Mouse (Mus musculus) hindlimb bud, embryonic 11.5 days (tissue): ENCODE data around the gene Sh2d3c.

ENCODE experiments used
- DNase-seq: peaks from one replicate; pipeline ENCODE4 v3.0.0-alpha.2; 2012; ENCODE audit warnings: low read depth, low spot score; ENCODE audit errors: extremely low spot score

Sh2d3c gene

DNA sequence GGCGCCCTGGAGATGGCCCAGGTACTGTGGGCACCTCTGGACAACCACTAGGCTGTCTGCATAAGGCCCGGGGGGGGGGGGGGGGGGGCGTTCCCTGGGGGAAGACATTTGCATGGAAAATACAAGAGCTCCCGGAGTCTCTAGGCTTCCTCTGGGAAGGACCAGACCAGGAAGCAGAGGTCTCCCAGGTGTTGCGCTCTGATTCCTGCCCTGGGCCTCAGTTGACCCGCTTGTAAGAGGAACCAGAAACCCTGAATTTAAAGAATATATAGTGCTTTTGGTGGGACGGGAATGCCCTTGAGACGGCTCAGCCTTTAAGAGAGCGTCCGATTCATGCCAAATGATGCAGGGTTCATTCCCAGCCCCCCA lies 30.8 kb downstream of the Sh2d3c start:
- DNase-seq = no peak

DNA sequence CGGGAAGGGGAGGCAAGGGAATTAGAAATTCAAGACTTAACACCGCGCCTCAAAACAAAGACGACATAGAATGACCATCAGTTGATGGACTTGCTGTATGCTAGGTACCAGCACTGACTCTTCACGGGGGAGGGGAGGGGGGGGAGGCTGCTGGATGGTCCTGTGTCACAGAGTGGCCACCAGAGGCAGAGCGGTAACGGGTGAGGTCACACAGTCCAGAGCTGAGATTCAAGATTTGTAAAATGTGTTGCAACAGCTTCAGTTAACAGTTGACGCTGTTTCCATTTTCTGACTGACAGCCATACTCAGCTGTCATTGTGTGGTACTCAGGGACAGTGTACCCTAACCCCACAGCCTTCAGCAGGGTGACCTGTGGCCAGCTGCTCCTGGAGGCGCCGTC lies 31.3 kb downstream of the Sh2d3c start:
- no peak for DNase-seq

DNA sequence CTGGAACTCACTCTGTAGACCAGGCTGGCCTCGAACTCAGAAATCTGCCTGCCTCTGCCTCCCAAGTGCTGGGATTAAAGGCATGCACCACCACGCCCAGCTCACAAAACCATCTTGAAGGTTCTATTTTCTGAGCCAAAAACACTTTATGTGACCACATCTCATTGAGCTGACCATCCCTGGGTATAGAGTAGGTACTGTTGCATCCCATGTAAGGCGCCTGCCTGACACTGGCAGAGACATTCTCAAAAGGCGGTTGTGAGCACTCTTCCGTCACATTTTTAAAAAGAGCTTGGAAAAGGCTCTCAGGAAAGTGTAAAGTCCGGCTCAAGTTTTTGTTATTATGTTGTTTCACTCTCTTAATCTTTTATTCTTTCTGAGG lies 35.8 kb downstream of the Sh2d3c start:
- no peak for DNase-seq

DNA sequence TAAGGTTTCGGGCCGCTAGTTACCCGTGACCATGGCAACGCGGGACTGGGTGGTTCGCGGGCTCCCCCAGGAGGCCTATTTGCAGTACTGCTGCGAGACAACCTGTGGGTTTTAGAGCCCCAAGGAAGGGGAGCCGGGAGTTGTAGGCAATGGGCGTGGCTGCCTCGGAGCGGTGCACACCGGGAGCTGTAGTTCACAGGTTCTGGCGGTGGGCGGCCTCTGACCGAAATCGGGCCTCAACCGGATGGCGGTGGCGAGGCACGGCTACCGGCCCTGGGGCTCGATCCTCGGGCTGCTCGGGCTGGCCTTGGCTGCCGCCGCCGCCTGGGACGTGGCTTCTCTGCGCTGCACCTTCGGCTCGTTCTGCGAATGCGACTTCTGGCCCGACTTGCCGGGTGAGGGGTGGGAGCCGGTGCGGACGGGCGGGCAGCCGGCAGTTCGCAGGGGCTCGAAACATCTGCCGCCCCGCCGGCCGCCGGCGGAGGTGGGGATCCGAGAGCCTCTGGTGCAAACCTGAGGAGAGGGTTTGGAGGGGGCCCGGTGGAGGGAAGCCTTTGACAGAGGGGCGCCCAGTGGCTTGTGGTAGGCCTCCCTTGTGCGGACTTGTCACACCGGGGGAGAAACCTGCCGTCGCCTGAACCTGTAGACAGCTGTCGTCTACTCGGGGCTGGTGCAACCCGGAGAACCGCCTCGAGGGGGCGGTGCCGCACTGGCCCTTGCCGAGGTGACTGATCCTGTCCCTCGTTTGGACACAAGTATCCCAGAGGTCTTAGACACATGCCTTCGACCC lies 36.4 kb downstream of the Sh2d3c start, which contains the start of gene Tor2a:
TSS of gene Tor2a (plus strand) at position 179 of the 790 bp plus-strand sequence.
- DNase-seq = peak; percentile 85

GRCm38 (mm10) chr2:32758503-32758902 lies 37.6 kb downstream of the Sh2d3c start:
- no peak for DNase-seq

- no peak for DNase-seq
Observed at GRCm38 (mm10) chr2:32759001-32759400, 38.1 kb downstream of the Sh2d3c start.

DNA sequence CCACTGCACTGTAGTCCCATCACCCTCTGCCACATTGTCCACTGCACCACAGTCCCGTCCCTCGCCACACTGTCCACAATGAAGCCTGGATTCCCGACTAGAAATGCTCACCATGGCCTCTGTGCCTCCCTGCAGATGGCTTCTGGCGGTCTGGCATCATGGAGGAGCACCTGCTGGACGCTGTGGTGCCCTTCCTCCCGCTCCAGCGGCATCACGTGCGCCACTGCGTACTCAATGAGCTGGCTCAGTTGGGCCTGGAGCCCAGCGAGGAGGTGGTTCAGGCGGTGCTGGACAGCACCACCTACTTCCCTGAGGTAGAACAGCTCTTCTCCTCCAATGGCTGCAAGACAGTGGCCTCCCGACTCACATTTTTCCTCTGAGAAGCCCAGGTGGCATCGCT lies 40.5 kb downstream of the Sh2d3c start:
- no peak for DNase-seq

- DNase-seq = no peak
Observed at GRCm38 (mm10) chr2:32761859-32762258, 41.0 kb downstream of the Sh2d3c start.

DNA sequence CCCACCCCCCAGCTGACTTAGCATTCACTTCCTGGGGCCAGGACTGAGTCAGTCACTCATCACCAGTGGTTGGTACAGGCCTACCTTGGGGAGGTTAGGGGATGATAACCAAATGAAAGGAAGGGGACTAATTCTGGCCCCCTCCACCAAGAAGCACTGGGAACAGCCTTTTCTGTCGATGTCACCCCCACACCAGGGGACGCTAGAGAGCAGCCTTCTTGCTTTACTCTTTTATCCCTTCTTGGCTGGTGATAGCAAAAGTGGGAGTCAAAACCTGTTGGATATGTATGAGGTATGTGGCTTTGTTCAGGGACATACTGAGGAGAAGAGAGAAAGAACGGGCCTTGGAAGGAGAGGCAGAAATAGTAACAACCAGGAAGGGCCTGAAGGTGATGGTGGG lies 42.5 kb downstream of the Sh2d3c start:
- DNase-seq = no peak

DNA sequence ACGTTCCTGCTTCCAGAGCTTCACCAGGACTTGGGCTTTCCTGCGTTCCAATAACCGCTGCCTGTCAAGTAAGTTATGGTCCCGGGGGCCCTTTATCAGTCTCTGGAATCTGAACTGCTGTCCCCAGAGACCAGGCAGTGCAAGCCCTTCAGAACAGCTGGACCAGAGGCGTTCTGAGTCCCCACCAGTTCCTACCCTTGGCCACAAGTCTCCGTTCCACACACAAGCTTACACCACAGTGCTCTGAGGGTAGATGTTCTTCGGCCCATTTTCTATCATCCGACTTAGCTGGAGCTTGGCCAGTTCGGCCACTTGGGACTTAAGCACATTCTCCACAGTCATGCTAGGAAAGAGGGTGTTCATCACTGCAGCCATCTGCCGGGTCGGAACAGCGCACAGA lies 46.4 kb downstream of the Sh2d3c start:
- no peak for DNase-seq

DNA sequence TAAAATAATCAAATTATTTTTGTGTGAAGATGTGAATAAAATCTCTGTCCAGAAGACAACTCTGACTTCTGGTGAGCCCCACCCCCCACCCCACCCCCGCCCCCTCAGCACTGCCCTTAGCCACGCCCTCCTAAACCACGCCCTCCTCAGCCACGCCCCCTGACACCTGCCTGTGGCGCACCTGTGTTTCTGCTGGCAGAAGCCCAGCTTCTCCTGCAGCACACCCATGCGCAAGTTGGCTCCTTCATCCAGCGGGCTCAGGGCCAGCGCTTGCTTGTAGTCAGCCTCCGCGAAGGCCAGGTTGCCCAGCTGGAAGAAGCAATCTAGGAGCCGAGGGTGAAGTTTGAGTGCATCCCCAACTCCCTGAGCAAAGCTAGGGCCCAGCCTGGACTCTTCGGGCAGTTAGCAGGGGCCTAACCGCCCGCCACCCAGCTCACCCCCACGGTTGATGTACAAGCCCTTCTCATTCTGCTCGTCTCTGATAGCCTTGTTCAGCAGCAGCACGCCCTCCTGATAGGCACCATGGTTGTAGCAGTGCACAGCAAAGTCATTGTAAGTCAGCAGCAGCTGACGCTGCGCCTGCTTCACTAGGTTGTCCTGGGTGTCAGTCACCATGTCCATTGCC lies 47.9 kb downstream of the Sh2d3c start:
- DNase-seq = no peak

DNA sequence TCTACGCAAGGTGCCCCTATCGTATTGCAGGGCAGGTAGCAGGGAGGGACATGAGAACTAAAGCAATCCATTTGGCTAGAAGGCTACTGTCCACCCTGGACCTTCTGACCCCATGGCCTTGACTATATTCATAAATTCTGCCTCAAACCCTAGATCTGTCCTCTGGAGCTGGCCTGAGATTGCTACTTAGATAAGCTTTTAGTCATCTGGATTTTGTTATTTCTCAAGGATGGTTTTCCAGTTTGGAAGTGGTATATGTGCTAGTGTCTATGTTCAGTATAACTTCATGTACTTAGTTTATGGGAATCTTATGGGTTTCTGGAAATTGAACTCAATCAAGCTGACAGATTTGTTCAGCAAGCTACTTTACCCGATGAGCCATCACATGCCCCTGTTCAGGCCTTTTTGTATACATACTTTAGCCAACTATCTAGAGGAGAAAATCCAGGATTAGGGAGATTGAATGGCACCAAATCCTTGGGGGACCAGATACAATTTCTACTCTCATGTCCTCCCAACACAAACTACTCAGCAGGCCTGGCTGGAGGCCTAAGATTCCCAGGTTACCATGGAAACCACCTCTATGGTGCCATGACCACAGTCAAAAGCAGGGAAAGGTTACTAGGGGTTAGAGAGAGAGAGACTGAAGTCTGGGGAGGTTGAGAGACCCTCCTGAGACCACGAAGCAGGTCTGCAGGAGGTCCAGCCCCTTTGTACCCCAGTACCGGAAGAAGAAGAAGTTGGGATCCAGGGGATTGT lies 48.7 kb downstream of the Sh2d3c start:
- no peak for DNase-seq

DNA sequence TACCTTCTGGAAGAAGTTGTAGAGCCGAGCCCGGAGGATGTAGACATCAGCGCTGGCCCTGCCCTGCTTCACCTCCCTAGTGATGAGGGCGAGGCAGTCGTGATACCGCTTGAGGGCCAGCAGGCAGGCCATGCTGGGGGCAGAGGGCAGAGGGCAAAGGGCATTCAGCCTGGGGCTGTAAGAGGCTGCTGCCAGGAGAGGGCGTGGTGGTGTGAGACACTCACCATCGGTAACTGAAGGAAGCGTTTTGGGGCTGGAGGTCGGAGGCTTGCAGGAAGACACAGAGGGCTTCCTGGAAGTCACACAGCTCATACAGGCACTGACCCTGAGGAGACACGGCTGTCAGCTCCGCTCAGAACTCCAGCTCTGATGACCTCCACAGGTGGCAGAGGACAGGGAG lies 51.0 kb downstream of the Sh2d3c start:
- no peak for DNase-seq

DNA sequence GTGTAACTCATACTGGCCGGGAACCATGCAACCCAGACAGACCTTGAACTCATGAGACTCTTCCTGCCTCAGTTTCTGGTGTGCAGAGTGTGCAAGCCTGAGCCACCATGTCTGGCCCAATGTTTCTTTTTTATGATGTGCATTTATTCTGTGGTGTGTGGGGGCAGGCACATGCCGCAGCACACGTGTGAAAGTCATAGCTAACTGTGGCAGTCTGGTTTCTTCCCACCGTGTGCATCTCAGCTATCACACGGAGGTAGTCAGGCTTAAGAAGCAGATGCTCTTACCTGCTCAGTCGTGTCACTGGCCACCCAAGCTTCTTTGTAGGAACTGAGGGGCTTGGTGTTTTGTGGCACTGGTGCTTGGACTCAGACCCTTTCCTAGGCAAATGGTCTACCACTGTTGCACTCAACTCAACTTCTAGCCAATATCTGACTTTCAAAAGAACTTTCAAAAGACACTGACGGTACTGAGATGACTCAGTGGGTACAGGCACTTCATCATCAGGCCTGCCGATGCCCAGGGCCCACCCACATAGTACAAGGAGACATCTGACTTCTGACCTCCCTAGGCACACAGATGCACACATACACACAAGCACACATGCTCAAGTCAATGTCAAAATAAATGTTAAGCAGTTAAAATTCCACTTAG lies 51.9 kb downstream of the Sh2d3c start:
- DNase-seq = no peak

DNA sequence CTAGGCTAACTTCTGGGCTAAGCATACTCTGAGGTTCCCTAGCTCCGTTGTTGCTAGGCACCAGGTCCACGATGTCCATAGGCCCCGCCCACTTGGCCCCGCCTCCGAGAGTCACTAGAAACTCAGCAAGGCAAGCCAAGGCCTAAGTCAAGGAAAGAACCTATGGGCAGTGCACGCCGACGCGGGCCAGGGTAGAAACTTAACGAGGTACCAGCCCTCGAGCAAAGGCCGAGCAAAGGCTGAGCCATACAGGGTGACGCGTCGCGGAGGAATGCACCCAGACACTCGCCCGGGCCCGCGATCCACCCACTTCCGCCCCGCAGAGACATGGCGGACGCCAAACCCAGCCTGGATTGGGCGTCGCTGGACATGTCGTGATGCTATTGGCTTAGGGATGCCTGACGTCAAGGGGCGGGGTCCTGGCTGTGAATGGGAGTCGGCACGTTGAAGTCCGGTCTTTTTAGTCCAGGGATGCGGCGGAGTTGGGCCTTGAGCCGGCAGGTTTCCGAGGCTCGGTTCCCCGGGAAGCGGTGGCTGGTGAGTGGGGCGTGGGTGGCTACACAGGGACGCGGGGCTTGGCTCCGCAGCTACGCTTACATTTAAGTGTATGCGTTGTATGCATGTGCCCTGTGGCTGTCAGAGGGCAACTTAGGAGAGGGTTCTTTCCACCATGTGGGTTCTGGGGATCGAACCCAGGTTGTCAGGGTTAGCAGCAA lies 54.7 kb downstream of the Sh2d3c start, which contains the start of the genes Ttc16 and Ptrh1:
TSS of gene Ttc16 (minus strand) at position 275 of the 716 bp plus-strand sequence.
TSS of gene Ptrh1 (plus strand) at position 428 of the 716 bp plus-strand sequence.
- DNase-seq = peak; percentile 77

DNA sequence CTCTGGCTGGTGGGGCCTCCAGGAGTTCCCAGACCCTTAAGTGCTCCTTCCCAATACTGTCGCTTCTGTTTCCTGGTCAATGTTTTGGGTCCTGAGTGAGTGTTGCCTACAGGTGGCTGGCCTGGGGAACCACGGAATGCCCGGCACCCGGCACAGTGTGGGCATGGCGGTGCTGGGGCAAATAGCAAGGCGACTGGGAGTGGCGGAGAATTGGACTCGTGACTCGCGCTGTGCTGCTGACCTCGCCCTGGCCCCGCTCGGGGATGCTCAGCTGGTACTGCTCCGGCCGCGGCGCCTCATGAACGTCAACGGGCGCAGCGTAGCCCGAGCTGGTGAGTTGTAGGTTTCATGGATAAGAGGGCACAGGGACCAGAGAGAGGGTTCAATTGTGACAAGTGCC lies 55.3 kb downstream of the Sh2d3c start:
- DNase-seq = no peak

GRCm38 (mm10) chr2:32778081-32778480 lies 57.2 kb downstream of the Sh2d3c start:
- DNase-seq = no peak

DNA sequence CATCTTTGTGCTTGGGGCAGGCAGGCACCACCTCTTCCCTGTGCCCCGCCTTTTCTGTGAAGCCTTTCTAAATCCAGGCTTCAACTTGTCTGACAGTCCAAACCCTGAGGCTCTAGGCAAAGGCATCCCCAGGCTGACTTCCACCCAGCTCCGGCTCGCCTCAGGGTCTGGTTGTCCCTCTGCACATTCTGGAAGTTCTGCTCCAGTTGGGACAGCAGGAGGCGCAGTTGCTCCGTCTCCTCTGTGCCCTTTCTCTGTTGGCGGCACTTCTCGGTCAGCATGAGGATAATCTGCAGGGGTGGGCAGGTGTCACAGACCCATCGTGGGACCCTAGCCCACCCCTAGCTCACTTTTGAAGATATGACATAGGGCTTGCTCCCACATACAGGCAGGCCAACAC lies 58.3 kb downstream of the Sh2d3c start:
- no peak for DNase-seq

- DNase-seq = no peak
Observed at GRCm38 (mm10) chr2:32779714-32780113, 58.9 kb downstream of the Sh2d3c start.

DNA sequence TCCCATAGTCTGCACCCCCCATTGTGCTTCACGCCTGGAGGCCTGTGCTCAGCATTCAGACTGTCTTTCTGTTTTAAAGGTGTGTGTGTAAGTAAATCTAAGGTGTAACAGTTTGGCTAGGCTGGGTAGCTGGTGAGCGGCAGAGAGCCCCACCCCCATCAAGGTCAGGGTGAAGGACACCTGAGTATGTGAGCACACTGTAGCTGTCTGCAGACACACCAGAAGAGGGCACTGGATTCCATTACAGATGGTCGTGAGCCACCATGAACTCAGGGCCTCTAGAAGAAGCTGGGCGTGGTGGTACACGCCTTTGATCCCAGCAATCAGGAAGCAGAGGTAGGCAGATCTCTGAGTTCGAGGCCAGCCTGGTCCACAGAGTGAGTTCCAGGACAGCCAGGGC lies 60.9 kb downstream of the Sh2d3c start:
- DNase-seq = no peak
